Mouse (Mus musculus): Measurements from ENCODE around the gene Maml3. TPM values are rescaled to one million over a fixed set of nuclear protein-coding genes. Genes with fewer than 3 reads are reported as not detected.

Gene Maml3
- polyA plus RNA-seq, 1 experiment = not detected

DNA sequence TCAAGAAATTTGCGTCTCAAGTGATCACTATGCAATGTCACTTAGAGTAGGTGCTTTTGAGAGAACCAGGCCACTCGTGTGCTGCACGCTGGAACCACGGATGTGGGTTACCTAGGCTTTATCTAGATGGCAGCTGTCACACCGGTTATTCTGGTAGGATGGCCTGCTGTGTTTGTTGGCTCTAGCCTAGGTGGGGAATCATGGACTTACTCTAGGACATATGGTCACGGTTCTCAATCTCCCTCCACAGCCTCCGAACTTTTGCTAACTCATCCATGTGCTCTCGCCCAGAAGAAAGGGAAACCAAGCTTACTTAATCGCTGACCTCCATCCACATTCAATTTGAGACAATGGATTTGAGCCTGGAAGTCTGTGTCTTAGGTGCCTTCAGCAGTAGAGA is 280.4 kb downstream of the Maml3 start:
- 93% methylated on average over 9 of the region's 9 CpGs for whole genome bisulfite sequencing
- Histone ChIP-seq H3K27ac (ENCODE audit: insufficient read depth, low read depth, low read length) (no peak overlapping the region), H3K4me3 (ENCODE audit: insufficient read depth, low read depth, low read length) (no peak overlapping the region), H3K4me1 (ENCODE audit: control insufficient read depth, insufficient read depth, low read length) (no peaks in the 10 kb centered on the region)
- TF ChIP-seq CTCF (IDR thresholded peaks at IDR 0.05; ENCODE audit: insufficient read depth, low read depth, low read length) (no peak), POLR2A (IDR thresholded peaks at IDR 0.05; ENCODE audit: insufficient read depth, low read depth, low read length) (no peak)

DNA sequence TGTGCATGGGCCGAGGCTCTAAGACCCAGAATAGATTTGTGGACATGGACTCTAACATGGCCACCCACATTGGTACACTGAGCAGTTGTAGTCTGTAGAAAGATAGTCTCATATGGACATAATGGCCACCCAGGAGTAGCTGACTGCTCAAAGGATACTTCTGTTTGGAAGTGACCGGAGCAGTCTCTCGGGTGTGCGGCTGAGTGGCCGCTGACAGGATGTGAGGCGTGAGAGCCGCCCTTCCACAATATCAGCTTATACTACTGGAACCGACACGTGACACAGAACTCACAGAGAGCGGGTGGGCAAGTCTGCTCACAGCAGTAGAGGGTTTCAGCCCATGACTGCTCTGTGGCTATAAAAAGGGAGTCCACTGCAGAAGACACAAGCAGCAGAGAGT is 283.3 kb downstream of the Maml3 start:
- Histone ChIP-seq H3K4me3 (ENCODE audit: insufficient read depth, low read depth, low read length) (no peak overlapping the region), H3K4me1 (ENCODE audit: control insufficient read depth, insufficient read depth, low read length) (peaks cover 6% of the 10 kb centered on the region; the same call in 1 of the 2 replicates), H3K27ac (ENCODE audit: insufficient read depth, low read depth, low read length) (no peak overlapping the region)
- TF ChIP-seq CTCF (IDR thresholded peaks at IDR 0.05; ENCODE audit: insufficient read depth, low read depth, low read length) = no peak
- no peak for TF ChIP-seq POLR2A (IDR thresholded peaks at IDR 0.05; ENCODE audit: insufficient read depth, low read depth, low read length)
- 93% methylated on average over 10 of the region's 10 CpGs for WGBS

DNA sequence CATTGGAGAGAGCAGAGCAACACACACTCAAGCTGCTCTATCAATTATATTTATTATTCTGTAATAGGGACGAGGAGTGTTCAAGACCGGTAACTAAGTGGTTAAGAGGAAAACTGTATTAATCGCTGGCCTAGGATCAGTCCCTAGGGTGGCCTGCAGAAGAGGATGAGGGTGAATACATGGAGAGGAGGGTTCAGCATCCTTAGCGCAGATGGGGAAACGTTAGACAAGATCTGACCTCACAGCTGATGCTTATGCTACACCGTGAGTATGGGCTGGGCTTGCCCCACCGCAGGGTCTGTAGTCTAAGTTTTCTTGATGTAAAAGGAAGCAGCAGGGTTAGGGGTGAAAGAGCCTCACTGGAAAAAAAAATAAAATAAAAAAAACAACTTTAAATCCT is 285.8 kb downstream of the Maml3 start:
- WGBS = 78% methylated on average over 7 of the region's 7 CpGs
- no peak overlapping the region for H3K4me3 ChIP-seq (ENCODE audit: insufficient read depth, low read depth, low read length)
- H3K27ac ChIP-seq (ENCODE audit: insufficient read depth, low read depth, low read length) = no peak overlapping the region
- TF ChIP-seq POLR2A (IDR thresholded peaks at IDR 0.05; ENCODE audit: insufficient read depth, low read depth, low read length) (no peak), CTCF (IDR thresholded peaks at IDR 0.05; ENCODE audit: insufficient read depth, low read depth, low read length) (no peak)
- H3K4me1 ChIP-seq (ENCODE audit: control insufficient read depth, insufficient read depth, low read length) = peaks cover 6% of the 10 kb centered on the region; the same call in 1 of the 2 replicates

DNA sequence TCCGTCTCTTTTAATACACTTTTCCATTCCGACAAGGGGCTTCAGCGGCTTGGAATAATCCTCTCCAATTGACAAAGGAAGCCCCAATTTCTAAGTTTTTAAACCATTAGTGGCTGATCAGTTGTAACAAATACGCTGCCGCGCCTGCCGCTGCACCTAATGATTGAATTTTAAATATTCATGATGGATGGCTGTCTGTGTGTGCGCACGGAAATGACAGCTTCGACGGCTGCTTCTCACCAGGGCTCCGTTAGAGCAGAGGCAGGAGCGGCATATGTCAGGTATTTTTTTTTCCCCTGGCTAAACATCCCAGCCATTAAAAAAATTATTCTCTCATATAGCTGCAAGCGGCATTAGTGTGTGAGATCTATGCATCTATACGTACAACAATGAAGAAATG is 287.0 kb downstream of the Maml3 start:
- H3K27ac ChIP-seq (ENCODE audit: insufficient read depth, low read depth, low read length) = no peak overlapping the region

DNA sequence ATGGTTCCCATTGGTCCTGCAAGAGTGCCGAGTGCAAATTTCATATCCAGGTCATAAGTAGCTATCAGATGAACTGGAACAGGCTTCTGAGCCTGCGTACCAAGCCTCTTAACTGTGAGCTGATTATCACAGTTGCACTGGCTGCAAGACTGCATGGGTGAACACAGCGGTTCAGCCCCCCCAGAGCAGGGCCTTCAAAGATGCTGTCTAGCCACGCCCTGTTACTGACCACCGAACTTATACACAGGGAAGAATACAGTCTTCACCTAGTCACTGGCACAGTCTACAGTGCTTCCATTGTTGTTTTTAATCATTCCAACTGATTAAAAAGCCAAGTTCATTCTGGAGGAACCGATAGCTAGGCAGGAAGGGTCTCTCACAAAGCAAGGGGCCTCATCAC is 287.5 kb downstream of the Maml3 start:
- Histone ChIP-seq H3K27ac (ENCODE audit: insufficient read depth, low read depth, low read length) (no peak overlapping the region), H3K4me3 (ENCODE audit: insufficient read depth, low read depth, low read length) (no peak overlapping the region), H3K4me1 (ENCODE audit: control insufficient read depth, insufficient read depth, low read length) (peaks cover 6% of the 10 kb centered on the region; the same call in 1 of the 2 replicates)
- TF ChIP-seq CTCF (IDR thresholded peaks at IDR 0.05; ENCODE audit: insufficient read depth, low read depth, low read length) (no peak), POLR2A (IDR thresholded peaks at IDR 0.05; ENCODE audit: insufficient read depth, low read depth, low read length) (no peak)
- WGBS = 62% methylated on average over 6 of the region's 6 CpGs

More for the DNA sequence above, 287.0 kb downstream of the Maml3 start:
- TF ChIP-seq CTCF (IDR thresholded peaks at IDR 0.05; ENCODE audit: insufficient read depth, low read depth, low read length) = no peak
- TF ChIP-seq POLR2A (IDR thresholded peaks at IDR 0.05; ENCODE audit: insufficient read depth, low read depth, low read length) = no peak
- WGBS = 49% methylated on average over 15 of the region's 15 CpGs
- Histone ChIP-seq H3K4me1 (ENCODE audit: control insufficient read depth, insufficient read depth, low read length) (peaks cover 6% of the 10 kb centered on the region; the same call in 1 of the 2 replicates), H3K4me3 (ENCODE audit: insufficient read depth, low read depth, low read length) (no peak overlapping the region)

DNA sequence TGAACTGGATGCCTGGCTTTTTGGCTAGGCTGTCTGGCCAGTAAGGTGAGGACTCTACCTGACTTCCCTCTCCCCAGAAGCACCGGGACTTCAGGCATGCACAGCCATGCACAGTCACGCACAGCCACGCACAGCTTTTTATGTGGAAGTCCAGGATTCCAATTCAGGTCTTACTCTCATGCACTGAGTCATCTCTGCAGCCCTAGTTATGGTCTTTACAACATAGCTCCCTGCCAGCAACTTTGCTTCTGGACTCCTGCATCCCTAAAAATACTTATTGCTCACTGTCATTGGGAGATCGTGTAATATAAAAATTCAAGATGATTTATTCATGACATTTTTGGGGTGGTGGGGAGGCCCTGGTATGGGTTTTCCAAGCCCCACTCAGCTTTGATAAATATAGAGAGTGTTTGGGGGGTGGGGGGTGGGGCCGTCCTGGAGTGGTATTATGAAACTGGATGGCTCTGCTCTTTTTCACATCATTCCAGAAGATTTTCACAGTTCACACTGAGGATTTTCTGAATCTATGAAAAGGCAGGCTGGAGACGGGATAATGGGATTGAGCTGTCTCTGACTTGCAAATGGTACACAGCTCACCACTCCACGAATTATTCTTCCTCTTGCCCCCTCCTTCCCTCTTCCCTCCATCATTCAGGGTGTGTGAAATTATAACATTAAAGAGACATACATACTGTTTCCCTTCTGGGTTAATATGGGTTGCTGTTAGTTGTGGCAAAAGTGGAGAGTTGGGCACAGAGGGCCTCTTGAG is 288.2 kb downstream of the Maml3 start:
- H3K4me1 ChIP-seq (ENCODE audit: control insufficient read depth, insufficient read depth, low read length) = peaks cover 6% of the 10 kb centered on the region; the same call in 1 of the 2 replicates
- no peak overlapping the region for H3K27ac ChIP-seq (ENCODE audit: insufficient read depth, low read depth, low read length)
- no peak for TF ChIP-seq POLR2A (IDR thresholded peaks at IDR 0.05; ENCODE audit: insufficient read depth, low read depth, low read length)
- 78% methylated on average over 7 of the region's 7 CpGs for WGBS
- H3K4me3 ChIP-seq (ENCODE audit: insufficient read depth, low read depth, low read length) = no peak overlapping the region

DNA sequence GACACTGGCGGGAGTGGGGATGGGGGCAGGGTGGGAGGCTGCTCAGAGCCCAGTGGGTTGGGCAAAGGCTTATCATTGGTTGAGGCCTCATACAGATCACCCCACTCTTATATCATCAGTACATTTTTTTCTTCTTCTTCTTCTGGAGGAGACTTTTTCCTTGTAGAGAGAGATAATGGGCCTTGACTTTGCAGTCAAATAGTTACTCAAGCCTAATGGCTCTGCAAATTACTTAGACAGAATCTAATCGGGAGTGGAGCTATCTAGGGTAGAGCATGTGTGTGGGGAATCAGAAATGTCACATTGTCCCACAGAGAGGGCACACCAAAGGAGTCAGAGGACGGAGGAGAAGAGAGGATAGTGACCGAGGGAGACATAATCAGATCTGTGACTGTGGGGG is 290.8 kb downstream of the Maml3 start:
- WGBS = 82% methylated on average over 4 of the region's 4 CpGs
- TF ChIP-seq CTCF (IDR thresholded peaks at IDR 0.05; ENCODE audit: insufficient read depth, low read depth, low read length) = no peak
- TF ChIP-seq POLR2A (IDR thresholded peaks at IDR 0.05; ENCODE audit: insufficient read depth, low read depth, low read length) = no peak
- H3K4me3 ChIP-seq (ENCODE audit: insufficient read depth, low read depth, low read length) = no peak overlapping the region
- peaks cover 17% of the 10 kb centered on the region for H3K4me1 ChIP-seq (ENCODE audit: control insufficient read depth, insufficient read depth, low read length)
- no peak overlapping the region for H3K27ac ChIP-seq (ENCODE audit: insufficient read depth, low read depth, low read length)

DNA sequence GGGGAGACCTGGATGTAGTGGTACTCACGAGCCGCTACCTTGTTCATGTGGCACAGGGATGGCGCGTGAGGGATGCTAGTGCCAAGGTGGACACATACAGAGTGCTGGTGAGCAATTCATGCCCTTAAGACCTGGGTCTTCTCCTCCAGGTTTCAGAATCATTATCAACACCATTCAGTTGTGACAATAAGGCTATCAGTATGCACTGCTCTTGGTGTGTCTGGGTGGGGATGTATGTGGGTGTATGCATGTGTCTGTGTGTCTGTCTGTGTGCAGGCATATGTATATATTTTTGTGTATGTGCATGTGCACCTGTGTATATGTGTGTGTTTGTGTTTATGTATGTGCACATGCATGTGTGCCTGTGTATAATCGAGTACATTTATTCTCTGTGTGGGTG is 291.7 kb downstream of the Maml3 start:
- peaks cover 16% of the 10 kb centered on the region for H3K4me1 ChIP-seq (ENCODE audit: control insufficient read depth, insufficient read depth, low read length)
- no peak overlapping the region for H3K27ac ChIP-seq (ENCODE audit: insufficient read depth, low read depth, low read length)
- TF ChIP-seq CTCF (IDR thresholded peaks at IDR 0.05; ENCODE audit: insufficient read depth, low read depth, low read length) (no peak), POLR2A (IDR thresholded peaks at IDR 0.05; ENCODE audit: insufficient read depth, low read depth, low read length) (no peak)
- 96% methylated on average over 5 of the region's 5 CpGs for WGBS
- H3K4me3 ChIP-seq (ENCODE audit: insufficient read depth, low read depth, low read length) = no peak overlapping the region

DNA sequence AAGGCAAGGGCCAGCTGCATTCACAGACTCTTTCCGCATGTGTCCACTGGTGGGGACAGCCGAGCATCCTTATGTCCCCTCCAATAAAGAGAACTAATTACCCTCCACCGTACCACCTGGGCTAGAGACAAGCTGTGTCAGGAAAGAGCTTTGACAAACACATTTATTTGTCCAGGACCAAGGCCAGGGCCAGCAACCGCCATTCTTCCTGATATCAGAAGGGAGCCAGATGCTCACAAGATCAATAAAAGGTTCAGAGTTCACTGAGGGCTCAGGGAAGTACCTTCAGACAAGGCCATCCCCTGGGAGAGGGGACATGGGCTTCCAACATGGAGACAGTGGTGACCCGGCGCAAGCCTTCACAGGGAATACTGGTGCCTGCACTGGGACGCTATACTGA is 294.1 kb downstream of the Maml3 start:
- WGBS = 91% methylated on average over 7 of the region's 7 CpGs
- H3K4me1 ChIP-seq (ENCODE audit: control insufficient read depth, insufficient read depth, low read length) = peaks cover 20% of the 10 kb centered on the region
- TF ChIP-seq CTCF (IDR thresholded peaks at IDR 0.05; ENCODE audit: insufficient read depth, low read depth, low read length) (no peak), POLR2A (IDR thresholded peaks at IDR 0.05; ENCODE audit: insufficient read depth, low read depth, low read length) (no peak)
- no peak overlapping the region for H3K27ac ChIP-seq (ENCODE audit: insufficient read depth, low read depth, low read length)
- no peak overlapping the region for H3K4me3 ChIP-seq (ENCODE audit: insufficient read depth, low read depth, low read length)

All from olfactory bulb, adult 2 months (tissue).